Mouse (Mus musculus): Measurements from ENCODE around the gene Ilf3.
"Not testable (repeated sequence)": the region's sequence is repeated elsewhere in the genome, so short reads cannot be mapped to it uniquely, and the experiment has no call there.

Ilf3 gene

DNA sequence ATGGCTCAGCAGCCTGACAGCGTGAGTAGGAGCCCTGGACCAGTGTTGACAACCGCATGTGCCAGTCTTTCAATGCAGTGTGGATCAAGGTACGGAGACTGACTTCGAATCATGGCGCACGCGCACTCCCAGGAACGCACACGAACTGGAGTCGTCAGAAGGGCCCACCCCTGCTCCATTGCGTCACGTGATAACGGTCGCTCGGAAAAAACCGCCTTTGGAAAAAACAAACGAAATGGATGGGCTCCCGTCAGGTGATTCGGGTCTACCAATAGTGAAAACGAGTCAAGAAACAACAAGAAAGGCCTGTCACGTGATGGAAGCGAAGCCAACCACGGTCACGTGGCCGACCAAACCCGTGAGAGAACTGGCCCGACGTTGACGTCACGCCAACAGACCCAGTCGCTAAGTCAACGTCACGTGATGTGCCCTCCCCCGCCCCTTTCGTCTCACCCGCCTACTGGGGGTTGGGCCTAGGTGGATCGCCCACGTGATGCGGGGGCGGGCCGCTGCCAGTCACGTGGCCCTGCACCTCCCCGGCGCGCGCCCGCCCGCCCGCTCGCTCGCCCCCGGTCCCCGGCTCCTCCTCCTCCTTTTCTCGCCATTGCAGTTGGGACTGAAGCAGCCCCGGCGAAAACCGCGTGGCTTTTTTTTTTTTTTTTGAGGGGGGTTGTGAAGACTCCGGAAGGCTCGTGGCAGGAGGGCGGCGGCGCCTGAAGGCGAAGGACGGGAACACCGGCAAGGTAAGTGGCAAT lies at the start of gene Ilf3:
Gene Ilf3 (plus strand): TSS at position 515 of the 755 bp plus-strand sequence.
- DNase-seq = peak; percentile 100

DNA sequence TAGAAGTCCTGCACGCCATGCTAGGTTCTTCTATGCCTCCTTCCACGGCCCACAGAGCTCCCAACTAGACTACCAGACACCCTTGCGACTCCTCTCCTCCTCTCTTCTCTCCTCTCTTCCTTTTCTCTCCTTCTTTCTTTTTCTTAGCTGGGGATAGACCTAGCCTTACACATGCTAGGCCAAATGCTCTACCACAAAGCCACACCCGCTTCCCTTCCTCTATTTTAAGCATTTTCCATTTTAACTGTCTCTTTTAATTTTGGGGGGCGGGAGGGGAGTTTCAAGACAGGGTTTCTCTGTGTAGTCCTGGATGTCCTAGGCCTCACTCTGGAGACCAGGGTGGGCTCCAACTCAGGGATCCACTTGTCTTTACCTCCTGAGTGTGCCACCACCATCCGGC lies 48.9 kb upstream of the Ilf3 start:
- no peak for DNase-seq

DNA sequence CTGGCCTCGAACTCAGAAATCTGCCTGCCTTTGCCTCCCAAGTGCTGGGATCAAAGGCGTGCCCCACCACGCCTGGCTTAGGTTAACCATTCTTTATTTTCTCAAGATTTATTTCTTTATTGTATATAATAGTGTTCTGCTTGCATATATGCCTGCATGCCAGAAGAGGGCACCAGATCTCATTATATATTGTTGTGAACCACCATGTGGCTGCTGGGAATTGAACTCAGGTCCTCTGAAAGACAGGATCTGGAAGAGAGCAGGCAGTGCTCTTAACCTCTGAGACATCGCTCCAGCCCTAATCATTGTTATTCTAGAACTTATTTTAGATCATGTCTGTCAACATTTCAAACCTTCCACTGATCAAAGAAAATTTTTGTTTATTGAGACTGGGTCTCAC lies 48.2 kb upstream of the Ilf3 start:
- DNase-seq = no peak

GRCm38 (mm10) chr9:21320280-21320618 lies 47.4 kb upstream of the Ilf3 start:
- DNase-seq = no peak

- peak; percentile 84 for DNase-seq
Measured at GRCm38 (mm10) chr9:21320619-21321512, 46.8 kb upstream of the Ilf3 start, which contains the start of gene Slc44a2. Gene Slc44a2 (plus strand): TSS chr9:21320698.

GRCm38 (mm10) chr9:21321513-21321835 lies 46.2 kb upstream of the Ilf3 start:
- DNase-seq = peak; percentile 34

- peak; percentile 27 for DNase-seq
Measured at GRCm38 (mm10) chr9:21322211-21322916, 45.3 kb upstream of the Ilf3 start.

GRCm38 (mm10) chr9:21322917-21323297 lies 44.8 kb upstream of the Ilf3 start:
- not testable (repeated sequence) for DNase-seq

DNA sequence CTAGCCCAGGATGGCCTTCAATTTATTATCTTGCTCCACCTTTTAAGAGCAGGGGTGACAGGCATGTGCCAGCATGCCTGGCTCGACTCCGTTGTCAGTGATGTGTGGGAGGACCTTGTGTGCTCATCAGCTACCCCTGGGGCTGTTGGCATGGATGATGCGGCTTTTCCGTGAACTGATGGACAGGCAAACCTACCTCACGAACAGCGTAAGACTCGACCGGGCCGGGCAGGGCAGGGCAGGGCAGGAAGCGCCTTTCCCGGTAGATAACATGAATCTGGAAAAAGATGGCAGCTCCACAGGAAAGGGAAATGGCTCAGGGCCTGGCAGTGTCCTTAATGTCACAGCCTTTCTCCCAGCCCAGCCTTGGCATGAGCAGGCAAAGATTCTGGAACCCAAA lies 43.4 kb upstream of the Ilf3 start:
- DNase-seq = no peak

DNA sequence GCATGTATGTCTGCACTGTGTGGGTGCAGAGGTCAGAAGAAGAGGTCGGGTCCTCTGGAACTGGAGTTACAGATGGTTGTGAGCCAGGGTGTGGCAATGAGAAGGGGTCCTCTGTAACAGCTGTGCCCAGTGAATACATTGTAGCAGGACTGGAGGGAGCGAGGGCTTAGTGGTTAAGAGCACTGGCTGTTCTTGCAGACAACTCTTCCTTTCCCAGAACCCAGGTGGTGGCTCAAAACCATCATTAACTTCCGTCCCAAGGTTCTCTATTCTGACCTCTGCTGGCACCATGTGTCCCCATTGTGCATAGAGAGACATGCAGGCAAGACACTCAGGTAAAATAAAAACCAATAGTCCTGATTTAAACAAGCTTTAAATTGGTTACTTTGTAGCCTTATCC lies 40.1 kb upstream of the Ilf3 start:
- no peak for DNase-seq

DNA sequence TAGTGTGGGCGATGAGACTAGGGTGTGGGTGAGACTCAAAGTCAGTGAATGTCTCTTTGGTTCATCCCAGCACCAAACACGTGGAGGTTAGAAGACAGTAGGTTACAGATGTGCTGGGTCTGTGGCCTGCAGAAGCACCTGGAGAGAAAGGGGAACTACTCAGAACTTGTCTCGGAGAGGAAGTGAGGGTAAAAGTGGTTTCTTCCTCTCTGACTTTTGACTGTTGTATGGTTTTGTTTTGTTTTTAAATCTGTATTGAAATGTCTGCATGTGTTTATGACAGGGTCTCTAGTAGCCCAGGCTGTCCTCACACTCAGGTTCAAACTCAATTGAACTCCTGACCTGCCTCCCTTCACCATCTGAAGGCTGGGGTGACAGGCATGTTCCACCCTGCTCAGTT lies 39.6 kb upstream of the Ilf3 start:
- DNase-seq = no peak

DNA sequence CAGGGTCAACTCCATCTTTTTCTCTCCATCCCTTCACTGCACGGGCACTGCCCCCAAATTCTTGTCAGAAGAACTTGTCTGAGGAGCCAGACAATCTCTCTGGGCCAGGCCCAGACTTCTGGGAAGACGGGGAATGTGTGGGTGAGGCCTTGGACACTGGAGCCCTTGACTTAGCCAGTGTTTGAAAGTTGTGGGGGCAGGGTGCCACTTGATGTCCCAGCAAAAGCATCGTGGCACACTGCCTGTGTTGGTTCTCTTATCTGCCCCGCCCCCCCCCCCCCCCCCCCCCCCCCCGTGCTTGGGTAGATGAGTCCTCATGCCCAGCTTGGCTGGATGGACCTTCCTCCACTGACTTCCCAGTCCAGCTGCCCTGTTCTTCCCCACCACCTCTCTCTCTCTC lies 38.6 kb upstream of the Ilf3 start:
- DNase-seq = no peak

DNA sequence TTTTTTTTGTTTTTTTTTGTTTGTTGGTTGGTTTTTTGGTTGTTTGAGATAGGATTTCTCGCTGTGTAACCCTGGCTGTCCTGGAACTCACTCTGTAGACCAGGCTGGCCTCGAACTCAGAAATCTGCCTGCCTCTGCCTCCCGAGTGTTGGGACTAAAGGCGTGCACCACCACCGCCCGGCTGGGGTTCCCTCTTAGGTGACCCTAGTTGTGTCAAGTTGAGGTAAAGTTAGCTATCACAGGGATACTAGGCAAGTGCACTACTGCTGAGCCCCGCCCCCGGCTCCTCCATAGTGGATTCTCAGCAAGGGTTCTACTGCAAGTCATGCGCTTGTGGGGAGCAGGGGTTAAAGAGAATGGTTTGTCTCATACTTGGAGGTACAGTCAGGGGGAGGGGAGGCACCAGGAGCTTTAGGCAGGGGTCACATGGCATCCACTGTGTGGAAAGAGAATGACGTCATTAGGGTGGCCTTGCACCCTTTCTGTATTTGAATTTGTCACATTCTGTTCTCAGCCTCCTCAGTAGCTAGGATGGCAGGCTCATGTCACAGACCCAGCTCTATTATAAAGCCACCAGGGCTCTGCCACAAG lies 37.9 kb upstream of the Ilf3 start:
- no peak for DNase-seq

DNA sequence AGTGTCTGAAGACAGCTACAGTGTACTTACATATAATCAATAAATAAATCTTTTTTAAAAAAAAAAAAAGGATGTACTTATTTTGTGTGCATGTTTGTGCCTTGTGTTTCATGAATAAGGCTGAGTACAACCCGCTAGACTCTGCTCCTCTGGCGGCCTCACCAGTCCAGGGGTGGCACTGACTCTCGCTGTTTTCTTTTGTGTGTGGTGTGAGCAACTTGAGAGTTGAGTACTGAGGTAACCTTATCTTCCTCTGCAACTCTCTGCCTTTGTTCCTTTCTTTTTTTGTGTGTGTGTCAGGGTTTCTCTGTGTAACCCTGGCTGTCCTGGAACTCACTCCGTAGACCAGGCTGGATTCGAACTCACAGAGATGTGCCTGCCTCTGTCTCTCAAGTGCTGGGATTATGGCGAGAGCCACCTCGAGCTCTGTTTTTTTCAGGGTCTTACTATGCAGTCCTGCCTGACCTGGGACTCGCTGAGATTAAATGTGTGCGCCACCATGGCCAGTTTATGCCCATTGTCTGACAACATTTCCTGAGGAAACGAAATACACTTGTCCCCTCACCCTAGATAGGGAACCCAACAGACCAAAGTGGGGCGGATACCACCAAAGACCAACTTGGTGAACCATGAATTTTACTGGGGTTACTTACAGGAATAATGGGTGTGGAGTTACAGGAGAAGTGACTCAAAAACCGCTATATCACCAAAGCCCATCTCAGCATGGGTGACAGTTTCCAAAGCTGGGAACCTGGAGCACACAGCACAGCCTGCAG lies 36.1 kb upstream of the Ilf3 start:
- no peak for DNase-seq

DNA sequence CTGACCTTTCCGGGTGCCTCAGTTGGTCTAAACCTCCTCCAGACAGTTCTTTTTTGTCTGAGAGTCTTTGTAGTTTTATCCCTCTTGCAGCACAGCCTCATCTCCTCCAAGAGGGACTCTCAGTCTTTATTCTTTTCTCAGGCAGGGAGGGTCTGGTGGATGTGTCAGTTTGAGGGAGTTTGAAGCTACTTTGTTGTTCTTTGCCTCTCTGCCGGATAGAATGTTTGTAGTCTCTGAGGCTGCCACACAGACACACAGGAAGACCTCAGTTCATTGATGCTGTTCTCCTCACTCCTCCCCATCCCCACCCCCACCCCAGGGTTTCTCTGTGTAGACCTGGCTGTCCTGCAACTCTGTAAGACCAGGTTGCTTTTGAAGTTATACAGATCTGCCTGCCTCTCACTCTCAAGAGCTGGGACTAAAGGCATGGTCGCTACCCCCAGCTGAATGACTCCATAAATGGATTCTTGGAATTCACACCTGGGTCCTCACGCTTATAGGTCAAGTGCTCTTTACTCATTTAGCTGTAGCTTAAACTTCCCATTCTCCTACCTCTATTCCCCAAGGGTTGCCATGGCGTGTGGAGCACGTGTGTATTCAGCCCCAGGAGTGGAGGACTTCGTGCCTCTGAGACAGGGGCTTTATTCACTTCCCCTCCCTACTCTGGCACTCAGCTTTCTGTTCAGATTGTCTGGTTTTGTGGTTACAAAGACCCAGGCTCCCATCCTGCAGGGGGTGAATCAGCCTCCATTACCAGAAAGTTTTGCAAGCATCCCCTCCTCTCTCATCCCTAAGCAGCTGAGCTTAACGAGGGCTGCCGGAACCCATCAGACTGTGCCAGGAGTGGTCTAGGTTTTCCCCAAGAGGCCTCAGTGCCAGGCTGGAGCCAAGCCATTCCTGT lies 35.3 kb upstream of the Ilf3 start:
- DNase-seq = no peak

DNA sequence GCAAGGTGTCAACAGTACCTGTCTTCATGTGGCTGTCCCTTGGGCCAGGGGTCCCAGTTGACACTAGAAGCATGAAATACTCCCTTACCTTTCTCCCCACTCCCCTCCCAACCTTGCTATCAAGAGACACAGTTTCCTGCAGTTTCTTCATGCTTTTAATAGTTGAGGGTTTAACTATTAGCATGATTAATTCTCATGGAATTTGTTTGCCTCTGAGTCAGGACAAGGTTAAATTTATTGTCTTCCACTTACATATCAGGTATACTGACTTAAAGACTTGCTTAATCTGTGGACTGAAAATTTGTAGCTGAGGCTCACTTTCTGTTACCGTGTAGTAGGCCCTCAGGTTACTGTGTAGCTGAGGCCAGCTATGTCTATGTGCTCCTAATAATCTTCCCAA lies 34.1 kb upstream of the Ilf3 start:
- DNase-seq = no peak

GRCm38 (mm10) chr9:21334747-21335146 lies 32.9 kb upstream of the Ilf3 start:
- no peak for DNase-seq

- no peak for DNase-seq
Measured at GRCm38 (mm10) chr9:21335391-21335790, 32.3 kb upstream of the Ilf3 start.

DNA sequence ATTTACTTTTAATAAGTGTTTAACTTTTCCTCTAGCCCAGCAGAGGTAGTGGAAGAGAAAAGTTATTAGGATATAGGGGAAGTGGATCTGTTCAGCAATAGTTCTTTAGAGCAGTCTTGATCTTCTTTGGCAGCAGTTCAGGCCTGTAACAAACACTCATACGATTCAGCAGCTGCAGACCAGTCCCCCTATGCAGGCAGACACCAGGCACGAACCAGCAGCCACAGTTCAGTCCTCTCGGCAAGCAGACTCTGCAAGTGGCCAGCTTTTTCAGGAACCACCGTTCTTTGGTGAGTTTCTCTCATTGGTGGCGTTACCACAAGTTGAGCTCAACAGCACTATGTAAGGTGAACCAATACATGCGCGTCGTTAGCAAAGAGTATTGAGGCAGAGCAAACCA lies 31.2 kb upstream of the Ilf3 start:
- DNase-seq = no peak

DNA sequence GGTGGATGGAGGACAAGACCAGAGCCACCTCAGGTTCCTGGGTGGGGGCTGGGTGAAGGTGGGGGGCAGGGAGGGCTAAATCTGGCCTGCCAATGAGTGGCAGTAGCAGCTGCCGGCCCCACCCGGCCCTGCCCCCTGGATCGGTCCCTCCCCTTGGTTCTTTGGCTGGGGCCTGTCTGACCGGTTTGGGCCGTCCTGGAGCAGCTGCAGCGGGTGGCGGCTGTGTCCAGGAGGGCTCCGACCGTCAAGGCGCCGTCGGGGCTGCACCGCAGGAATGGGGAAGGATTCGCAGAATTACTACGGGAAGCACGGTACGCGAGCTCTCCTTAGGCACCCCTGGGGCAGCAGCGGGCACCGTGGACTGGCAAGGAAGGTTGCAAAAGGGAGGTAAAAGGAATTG lies 30.0 kb upstream of the Ilf3 start:
- DNase-seq = no peak

DNA sequence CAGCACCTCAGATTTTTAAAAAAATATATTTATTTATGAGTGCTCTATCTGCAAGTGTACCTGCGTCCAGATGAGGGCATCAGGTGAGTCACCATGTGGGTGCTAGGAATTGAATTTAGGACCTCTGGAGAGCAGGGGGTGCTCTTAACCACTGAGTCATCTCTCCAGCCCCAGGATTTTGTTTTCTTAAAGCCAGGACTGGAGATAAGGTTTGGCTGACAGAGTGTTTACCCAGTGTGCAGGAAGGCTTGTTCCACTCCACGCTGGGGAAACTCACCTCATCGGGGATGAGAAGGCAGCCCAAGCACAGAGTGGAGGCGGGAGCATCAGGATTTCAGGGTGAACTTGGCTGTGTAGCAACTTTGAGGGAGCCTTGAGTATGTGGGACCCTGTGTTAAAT lies 27.3 kb upstream of the Ilf3 start:
- DNase-seq = no peak

All from cerebellum, adult 9-10 months (tissue).